8 mouse cellular contexts compared by ENCODE assay signal in the genomic region with DNA sequence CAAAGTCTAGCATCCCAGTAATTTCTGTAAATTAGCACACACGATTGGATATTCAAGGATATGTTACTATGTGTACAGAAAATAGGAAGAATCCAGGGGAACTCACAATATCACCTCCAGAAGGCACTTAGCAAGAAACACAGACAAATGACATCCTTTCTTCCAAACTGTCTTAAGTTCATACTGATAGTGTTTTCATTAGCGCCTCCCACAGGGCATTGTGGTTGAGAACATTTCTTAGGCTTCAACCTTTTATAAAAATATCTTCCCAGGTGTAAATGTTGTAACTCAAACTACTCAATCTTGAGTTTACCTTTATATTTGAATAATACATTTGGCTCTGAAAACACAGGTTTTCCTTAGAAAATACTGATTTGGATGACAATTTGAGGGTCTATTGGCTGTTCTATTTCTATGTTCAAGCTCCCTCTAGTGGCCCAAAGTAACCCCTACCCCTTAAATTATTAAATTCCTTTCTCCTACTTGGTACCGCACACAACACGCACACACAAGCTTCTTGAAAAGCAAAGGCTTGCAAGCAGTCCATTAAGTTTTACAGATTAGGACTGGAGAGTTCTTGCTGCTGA. TPM values are rescaled to one million over a fixed set of nuclear protein-coding genes. Genes with fewer than 3 reads are reported as not detected.
DNase-seq lines count a peak whose midpoint lies in the region; ATAC-seq and TF ChIP-seq lines count a peak whose summit lies in the region.

No protein-coding gene starts in this region.

- WGBS in midbrain, embryonic 11.5 days, result 70% methylated on average over 4 of the region's 4 CpGs
- 77% methylated on average over 4 of the region's 4 CpGs for WGBS in midbrain, embryonic 10.5 days

- no peak overlapping the region for H3K9ac ChIP-seq in midbrain, embryonic 11.5 days (ENCODE audit: low read length)

- no peak overlapping the region for H3K4me2 ChIP-seq in midbrain, embryonic 11.5 days

- no peaks in the 10 kb centered on the region for H3K4me1 ChIP-seq in midbrain, embryonic 11.5 days (ENCODE audit: control insufficient read depth, insufficient read depth, low read length)
- H3K4me1 ChIP-seq in midbrain, embryonic 10.5 days, result no peaks in the 10 kb centered on the region

- ATAC-seq in midbrain, embryonic 11.5 days (ENCODE audit: low FRiP score), result peak; percentile 57; the same call in 1 of the 2 replicates
- peak; percentile 89 for ATAC-seq in megakaryocyte progenitor cell, adult 5-6 weeks (replicated peaks; ENCODE audit: poor library complexity)
- no peak for ATAC-seq in monocyte, adult 5-6 weeks (replicated peaks; ENCODE audit: insufficient number of reproducible peaks, low FRiP score, low TSS enrichment, poor library complexity, severe bottlenecking)

- H3K27ac ChIP-seq in gastrocnemius, adult 2 months, result no peak overlapping the region; the same call in 1 of the 2 replicates
- no peak overlapping the region for H3K27ac ChIP-seq in midbrain, embryonic 11.5 days (ENCODE audit: low read depth, low read length)
- H3K27ac ChIP-seq in midbrain, embryonic 10.5 days (replicated peaks), result no peak overlapping the region

- intact Hi-C loops in gastrocnemius, adult 2 months (cut with DNase I), result loop anchor here (2.0 to 5.0 kb wide), 3 partner anchors 79 to 177 kb away; a partner anchor contains a TSS

- H3K27me3 ChIP-seq in midbrain, embryonic 11.5 days (ENCODE audit: control insufficient read depth, insufficient read depth, low read length), result no peaks in the 10 kb centered on the region
- H3K27me3 ChIP-seq in midbrain, embryonic 10.5 days (ENCODE audit: low read depth, poor library complexity, severe bottlenecking), result no peaks in the 10 kb centered on the region

- no peak for DNase-seq in gastrocnemius, adult 2 months
- DNase-seq in gastrocnemius, postnatal 25 days, result no peak
- peak; percentile 91 for DNase-seq in midbrain, embryonic 11.5 days (ENCODE audit: low spot score, missing footprints)
- DNase-seq in midbrain, embryonic 10.5 days (ENCODE audit: low spot score), result no peak
- DNase-seq in embryo, embryonic 11.5 days (ENCODE audit: low read depth, low spot score), result peak; percentile 17
- DNase-seq in spleen, postnatal 4 days (ENCODE audit: low spot score in 2 of 2), result no peak

- no peaks in the 10 kb centered on the region; the same call in 1 of the 2 replicates for H3K36me3 ChIP-seq in midbrain, embryonic 11.5 days (ENCODE audit: control insufficient read depth, insufficient read depth, low read length)
- peaks cover 53% of the 10 kb centered on the region for H3K36me3 ChIP-seq in midbrain, embryonic 10.5 days

- H3K9me3 ChIP-seq in midbrain, embryonic 11.5 days (ENCODE audit: control insufficient read depth, low read length), result no peaks in the 10 kb centered on the region
- no peaks in the 10 kb centered on the region for H3K9me3 ChIP-seq in midbrain, embryonic 10.5 days (replicated peaks)

- peak; percentile 73 for TF ChIP-seq CTCF in gastrocnemius, adult 2 months (IDR thresholded peaks at IDR 0.05)

- no peak overlapping the region for H3K4me3 ChIP-seq in gastrocnemius, adult 2 months
- H3K4me3 ChIP-seq in midbrain, embryonic 11.5 days (ENCODE audit: low read depth, low read length), result no peak overlapping the region
- H3K4me3 ChIP-seq in midbrain, embryonic 10.5 days, result no peak overlapping the region

RNA-seq across cellular contexts. Expression of a gene that starts 27.8 kb away (rescaled TPM):
- 10 to 100 TPM; 31.0 to 32.5 TPM for total RNA-seq in gastrocnemius, adult 2 months (2021)
- 10 to 100 TPM; 22.5 to 30.0 TPM for total RNA-seq in gastrocnemius, postnatal 25 days (2021)
- 8.6 and 8.8 TPM in 2 replicates for polyA plus RNA-seq in midbrain, embryonic 11.5 days (2014; fragmentation: Nextera tagmentation; extraction: Ambion mirVana)
- polyA plus RNA-seq in midbrain, embryonic 10.5 days (2016; fragmentation: Nextera tagmentation; extraction: Ambion mirVana), result 6.9 and 7.5 TPM in 2 replicates
- total RNA-seq in megakaryocyte progenitor cell, adult 5-6 weeks (2015), result 30.1 and 31.4 TPM in 2 replicates
- 15.7 and 17.2 TPM in 2 replicates for total RNA-seq in megakaryocyte progenitor cell, adult 5-6 weeks (2017)
- total RNA-seq in monocyte, adult 5-6 weeks (2017), result 28.3 to 44.1 TPM (median 33.3 TPM) in 3 replicates

RNA-seq across cellular contexts. Expression of a gene that starts 44.4 kb away (rescaled TPM):
- under 1 TPM in 1 of 2 experiments, not detected in 1; 0.64 TPM for total RNA-seq in gastrocnemius, adult 2 months (2021)
- total RNA-seq in gastrocnemius, postnatal 25 days (2021), result under 1 TPM in 1 of 2 experiments, not detected in 1; 0.08 TPM
- 1.4 and 1.9 TPM in 2 replicates for polyA plus RNA-seq in midbrain, embryonic 11.5 days (2014; fragmentation: Nextera tagmentation; extraction: Ambion mirVana)
- polyA plus RNA-seq in midbrain, embryonic 10.5 days (2016; fragmentation: Nextera tagmentation; extraction: Ambion mirVana), result 2.0 and 2.3 TPM in 2 replicates
- 0.20 and 0.27 TPM in 2 replicates for total RNA-seq in megakaryocyte progenitor cell, adult 5-6 weeks (2015)
- 0.04 and 0.17 TPM in 2 replicates for total RNA-seq in megakaryocyte progenitor cell, adult 5-6 weeks (2017)
- total RNA-seq in monocyte, adult 5-6 weeks (2017), result 0.64 to 7.9 TPM (median 0.68 TPM) in 3 replicates

Comparison
In these comparisons a context has a peak if more than half of its experiments do, and no peak if none do; other contexts are left out.
1. DNase-seq: peak in midbrain, embryonic 11.5 days (single experiment) and embryo, embryonic 11.5 days (single experiment); none in gastrocnemius, adult 2 months (single experiment), gastrocnemius, postnatal 25 days (single experiment), midbrain, embryonic 10.5 days (single experiment) and spleen, postnatal 4 days (0 of 2).